Mouse (Mus musculus) kidney, adult 11 months (tissue): ENCODE measurements around the gene Camp.
"Not testable (repeated sequence)": the region's sequence is repeated elsewhere in the genome, so short reads cannot be mapped to it uniquely, and the experiment has no call there.

Source experiments
- DNase-seq: peaks from one replicate; pipeline ENCODE4 v3.0.0; 2022

Gene Camp

DNA sequence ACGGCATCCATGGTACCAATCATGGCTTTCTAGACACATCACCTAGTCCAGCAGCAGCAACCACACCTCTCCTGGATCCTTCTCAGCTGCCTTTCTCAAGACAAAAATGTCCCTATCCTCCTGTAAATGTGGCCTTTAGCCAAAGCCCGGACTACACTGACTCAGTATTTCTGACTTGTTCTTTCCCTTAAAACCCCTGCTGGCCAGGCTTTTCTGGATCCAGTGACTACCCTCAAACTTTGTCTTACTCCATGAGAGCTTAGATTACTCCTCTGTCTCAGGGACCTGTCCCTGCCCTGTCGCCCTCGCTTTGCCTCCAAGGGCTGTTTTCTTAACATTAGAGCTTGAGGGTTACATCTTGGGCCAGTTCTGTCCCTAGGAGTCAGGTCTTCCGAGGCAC, 682 bp upstream of the Camp start:
- DNase-seq = no peak

DNA sequence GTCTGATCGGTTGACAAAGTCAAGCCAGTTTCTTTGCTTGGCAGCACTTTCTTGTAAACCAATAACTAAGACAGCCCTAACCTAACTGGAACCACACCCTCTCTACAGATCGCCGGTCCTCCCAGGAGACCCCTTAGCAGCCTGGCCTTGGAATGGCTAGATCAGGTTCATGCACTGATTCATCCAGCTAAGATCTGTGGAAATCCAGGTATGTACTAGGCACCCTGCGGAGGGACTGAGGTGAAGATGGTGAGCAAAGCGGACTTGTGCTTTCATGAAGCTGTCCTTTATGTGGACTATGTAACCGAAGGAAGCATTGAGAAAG, 16.4 kb downstream of the Camp start:
- no peak for DNase-seq

DNA sequence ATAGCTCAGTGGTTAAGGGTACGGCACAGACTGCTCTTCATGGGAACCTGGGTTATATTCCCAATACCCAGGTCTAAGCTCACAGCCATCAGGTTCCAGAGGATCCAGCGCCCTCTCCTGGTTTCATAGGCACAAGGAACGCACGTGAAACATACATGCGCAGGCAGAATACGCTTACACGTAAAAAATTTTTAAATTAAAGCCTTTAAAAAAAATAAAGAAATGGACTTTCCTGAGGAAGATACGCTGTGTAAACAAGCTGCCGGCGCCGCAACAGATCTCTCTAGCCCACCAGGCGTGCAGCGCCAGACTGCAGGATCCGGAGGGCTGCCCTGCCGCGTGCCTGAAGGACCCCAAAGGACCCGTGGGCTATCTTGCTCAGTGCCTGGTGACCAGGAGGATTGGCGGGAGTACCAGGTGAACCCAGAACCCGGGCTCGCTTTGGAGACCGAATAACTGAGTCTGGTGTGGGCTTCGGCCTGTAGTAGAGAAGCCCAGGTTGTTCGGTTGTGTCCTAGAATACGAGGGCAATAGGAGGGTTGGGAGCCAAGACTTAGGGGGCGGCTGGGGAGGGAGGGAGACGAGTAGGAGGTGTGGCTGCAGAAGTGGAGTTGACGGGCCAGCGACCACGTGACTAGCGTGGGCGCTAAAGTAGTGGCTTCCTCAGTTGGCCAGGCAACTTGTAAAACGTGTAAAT, 16.9 kb downstream of the Camp start, which contains the start of gene Nme6:
TSS of gene Nme6 (plus strand) at position 359 of the 697 bp plus-strand sequence.
- DNase-seq = peak; percentile 81

DNA sequence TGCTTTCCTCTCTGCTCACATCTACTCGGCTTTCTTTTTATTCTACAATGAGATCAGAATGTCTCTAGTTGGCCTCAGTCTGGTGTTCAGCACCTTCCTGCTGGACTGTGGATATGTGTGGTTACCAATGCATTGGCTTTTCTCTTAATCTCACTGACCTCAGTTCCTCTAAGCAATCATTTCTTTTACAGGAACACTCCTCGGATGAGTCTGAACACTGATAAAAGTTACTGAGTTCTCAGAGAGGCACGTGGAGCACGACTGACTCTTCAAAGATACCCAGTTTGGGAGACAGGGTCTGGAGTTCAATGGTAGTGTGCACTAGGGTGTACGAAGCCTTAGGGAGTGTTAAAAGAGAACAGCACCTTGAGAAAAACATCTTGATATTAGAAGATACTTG, 23.2 kb downstream of the Camp start:
- DNase-seq = no peak

DNA sequence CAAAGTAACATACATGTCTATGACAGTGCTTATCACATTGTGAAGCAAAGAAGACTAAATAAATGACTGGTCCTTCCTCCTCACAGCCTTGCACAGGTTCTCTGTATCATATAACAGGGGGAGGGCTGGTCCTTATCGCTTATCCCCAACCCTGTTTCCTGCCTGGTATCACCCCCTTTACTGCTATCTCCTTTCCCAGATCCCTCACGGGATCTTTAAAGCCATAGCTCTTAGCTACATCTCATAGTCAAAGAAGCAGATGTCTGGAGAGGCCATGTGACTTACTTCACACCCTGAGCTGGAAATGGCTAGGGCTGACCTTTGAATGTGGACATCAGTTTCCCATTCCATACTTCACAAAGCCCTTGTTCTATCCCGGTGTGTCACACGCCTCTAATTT, 23.7 kb downstream of the Camp start:
- DNase-seq = no peak

DNA sequence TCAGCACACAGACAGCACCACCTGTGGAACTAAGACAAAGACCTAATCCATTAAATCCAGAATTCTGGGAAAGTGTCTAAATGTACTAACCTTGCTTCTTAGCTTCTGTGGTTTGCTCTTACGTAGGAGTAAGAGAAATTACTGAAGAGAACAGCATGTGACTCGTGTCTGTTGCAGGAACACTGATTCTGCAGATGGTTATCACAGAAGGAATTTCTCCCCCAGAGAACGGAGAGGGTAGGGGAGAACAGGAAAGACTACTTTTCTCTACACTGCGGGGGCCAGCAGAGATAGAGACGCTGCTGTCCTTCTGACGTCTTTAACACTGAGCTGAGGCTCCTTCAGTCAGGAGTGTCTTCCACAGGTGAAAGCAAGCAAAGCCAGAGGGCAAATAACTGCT, 33.1 kb downstream of the Camp start:
- no peak for DNase-seq

DNA sequence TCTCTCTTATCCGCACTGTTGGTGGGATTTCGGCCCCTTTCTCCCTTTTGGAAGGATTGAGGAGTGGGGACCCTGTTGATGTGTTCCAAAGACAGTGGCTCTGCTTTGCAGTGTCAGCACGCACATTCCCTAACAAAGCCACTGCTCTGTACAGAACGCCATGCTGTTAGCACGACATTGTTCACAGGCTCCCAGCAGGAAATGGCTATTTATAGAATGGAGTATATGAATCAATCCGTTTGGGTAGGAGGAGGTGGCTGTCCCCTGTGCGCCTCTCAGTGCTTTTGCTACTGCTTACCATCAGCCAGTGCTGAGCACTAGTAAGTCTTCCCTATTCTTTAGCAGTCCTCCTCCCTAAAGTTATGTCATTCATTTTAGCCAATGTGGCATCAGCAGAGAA, 36.0 kb downstream of the Camp start:
- no peak for DNase-seq

DNA sequence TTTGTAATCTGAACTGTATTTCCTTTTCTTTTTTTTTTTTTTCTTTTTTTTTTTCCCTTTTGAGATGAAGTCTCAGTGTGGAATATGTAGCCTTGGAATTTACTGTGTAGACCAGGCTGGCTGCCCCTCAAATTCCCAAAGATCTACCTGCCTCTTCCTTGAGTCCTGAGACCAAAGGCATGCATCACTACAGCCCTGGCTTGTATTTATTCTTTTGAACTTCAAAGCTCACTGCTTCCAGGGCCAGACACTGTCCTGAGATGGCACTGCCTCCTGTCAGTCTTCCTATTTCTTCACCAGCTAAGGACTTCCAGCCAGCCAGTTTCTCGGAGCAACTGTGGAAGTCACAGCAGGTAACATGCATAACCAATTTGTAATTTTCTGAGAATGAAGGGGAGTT, 37.4 kb downstream of the Camp start, which contains the start of gene Spink8:
TSS of gene Spink8 (plus strand) at position 301 of the 400 bp plus-strand sequence.
- no peak for DNase-seq

DNA sequence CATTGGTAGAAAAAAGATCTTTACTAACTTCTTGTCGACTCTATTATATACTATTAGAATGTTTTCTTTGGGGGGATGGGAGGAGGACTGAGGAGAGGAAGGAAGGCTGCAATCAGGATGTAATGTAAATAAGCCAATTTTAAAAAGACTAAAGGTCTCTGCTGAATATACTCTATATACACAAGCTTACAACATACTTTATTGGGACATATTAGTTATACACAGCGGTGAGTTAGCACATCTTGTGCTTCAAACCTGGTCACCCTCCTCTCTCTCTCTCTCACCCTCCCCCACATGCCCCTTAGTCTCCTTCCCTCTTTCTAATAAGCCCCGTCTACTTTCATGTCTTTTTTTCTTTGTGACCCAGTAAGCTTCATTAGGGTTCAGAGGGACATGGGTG, 41.5 kb downstream of the Camp start:
- no peak for DNase-seq

DNA sequence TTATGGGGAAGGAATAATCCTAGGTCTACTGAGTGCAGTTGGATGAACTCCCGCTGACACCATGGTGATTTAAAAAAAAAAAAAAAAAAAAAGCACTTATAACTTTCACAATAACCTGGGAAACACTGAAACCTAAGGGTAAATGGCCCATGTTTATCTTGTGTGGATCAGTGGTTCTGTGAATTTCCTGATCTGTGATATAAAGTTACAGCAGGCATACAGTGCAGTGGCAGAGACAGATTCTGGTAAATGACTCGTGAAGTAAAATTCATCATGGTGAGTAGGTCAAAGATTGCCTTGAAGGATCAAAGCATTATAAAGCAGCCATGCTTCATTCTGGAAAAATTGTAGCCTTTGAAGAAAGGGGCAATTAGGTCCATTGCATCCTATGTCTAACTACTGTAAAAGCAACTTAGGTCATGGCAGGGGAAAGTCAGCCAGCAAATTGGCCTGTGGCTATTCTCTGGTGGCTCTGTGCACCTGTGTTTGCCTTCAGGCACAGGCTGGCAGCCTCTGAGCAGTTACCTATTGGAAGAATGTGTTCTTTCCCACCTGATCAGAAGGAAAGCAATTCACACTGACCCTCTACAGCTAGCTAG, 42.6 kb downstream of the Camp start:
- DNase-seq = no peak

DNA sequence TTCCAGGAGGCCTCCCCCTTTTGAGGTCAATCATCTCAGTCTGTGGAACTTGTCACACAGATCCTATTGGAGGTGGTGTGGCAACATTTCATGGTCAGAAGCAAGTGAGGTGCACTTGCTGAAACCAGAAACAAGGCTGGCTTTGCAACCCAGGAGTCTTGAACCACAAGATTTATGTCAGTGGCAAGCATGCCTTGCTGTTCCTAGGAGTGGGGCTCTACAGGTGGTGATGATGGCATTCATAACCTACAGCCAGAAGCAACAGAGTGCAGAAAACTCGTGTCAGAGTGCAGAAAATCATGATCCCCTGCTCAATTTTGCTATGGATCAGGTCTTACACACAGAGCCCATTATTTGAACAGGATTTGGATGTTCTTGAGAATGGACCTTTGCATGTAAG, 43.2 kb downstream of the Camp start:
- DNase-seq = no peak

DNA sequence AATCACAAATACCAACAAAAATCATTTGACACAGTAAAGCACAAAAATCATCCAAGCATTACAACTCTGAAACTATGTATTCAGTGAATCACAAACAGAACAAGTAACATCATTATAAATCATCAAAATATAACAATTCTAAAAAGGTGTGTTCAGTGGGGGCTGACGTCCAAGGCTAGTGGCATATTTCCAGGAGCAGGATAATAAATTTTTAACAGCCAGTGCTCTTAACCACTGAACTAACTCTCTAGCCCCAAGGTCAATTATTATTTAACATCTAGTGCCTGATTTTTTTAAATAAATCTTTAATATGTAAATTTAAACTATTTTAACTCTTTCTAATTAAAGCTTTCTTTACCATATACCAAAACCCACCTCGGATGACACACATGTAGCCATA, 43.8 kb downstream of the Camp start:
- not testable (repeated sequence) for DNase-seq

DNA sequence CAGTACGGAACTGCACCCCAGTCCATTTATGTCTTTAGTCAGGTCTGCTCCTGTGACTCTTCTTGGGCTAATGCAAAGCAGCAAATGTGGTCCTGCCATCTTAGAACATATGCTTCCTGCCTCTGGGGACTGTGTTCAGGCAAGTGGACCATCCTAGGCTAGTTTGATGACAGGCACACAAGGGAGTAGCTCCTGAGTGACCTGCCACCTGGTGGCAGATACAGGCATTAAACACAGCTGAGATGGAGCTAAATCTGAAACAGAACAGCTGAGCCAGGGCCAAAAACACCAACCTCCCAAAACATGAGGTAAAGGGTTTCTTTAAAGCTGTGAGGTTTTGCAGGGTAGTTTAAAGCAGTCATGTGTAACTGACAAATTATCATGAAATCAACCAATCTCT, 51.4 kb downstream of the Camp start:
- DNase-seq = no peak
